ENCODE assay signal across 17 mouse cellular contexts in the genomic region with DNA sequence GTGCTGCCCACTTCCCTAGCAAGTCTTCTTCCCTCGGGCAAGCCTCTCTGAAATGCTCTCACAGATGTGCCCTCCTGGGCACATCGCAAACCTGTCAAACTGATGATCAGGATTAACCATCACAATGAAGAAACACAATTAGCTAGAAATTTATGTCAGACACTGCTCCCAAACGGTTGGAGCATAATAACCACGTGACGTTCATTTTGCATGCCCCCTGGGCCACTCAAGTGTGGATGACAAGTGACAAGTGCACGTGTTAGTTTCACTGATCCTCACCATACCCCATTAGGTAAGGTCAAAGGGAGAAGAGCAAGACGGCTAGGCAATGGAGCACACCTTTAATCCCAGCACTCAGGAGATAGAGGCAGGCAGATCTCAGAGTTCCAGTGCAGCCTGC.
"Had no signal": no experiment of that assay in that cellular context is flagged by ENCODE, and none has a peak within 500 bp of the region (broad histone marks: within the 10 kb centered on the region; RNA-seq: fewer than 3 reads in every experiment).

No protein-coding gene starts in this region.

- H3K4me2 ChIP-seq: liver, embryonic 13.5 days; midbrain, embryonic 11.5 days; midbrain, embryonic 15.5 days had no signal

- ATAC-seq: intestine, postnatal 0 days; midbrain, embryonic 15.5 days had no signal

- H3K27ac ChIP-seq: kidney, postnatal 0 days; layer of hippocampus, adult 2 months; left cerebral cortex, adult 2 months; liver, embryonic 13.5 days; midbrain, embryonic 15.5 days; stomach, postnatal 0 days had no signal

- H3K4me3 ChIP-seq: layer of hippocampus, adult 2 months; left cerebral cortex, adult 2 months; liver, embryonic 13.5 days; midbrain, embryonic 15.5 days; myocyte had no signal

- H3K36me3 ChIP-seq: liver, embryonic 13.5 days; midbrain, embryonic 15.5 days had no signal

- H3K27me3 ChIP-seq: liver, embryonic 13.5 days; midbrain, embryonic 15.5 days had no signal

- H3K9ac ChIP-seq: liver, embryonic 13.5 days; midbrain, embryonic 15.5 days had no signal

- H3K4me1 ChIP-seq: liver, embryonic 13.5 days; midbrain, embryonic 15.5 days had no signal

- H3K9me3 ChIP-seq: liver, embryonic 13.5 days; midbrain, embryonic 15.5 days had no signal

- DNase-seq: kidney, adult 2 months; layer of hippocampus, adult 9-11 months; liver, embryonic 13.5 days; lung, adult 2 months; lung, postnatal 14 days; lung, postnatal 4 days; thymus, adult 2 months; thymus, postnatal 14 days; thymus, postnatal 4 days had no signal
